Mouse (Mus musculus) midbrain, embryonic 11.5 days (tissue): ENCODE results near the gene Cpsf2. TPM values are rescaled to one million over a fixed set of nuclear protein-coding genes. Genes with fewer than 3 reads are reported as not detected.

Experiments used
- ATAC-seq: fragments of 200-750 bp; cut with Nextera tagmentation; 2 replicates; pipeline ENCODE4 v1.8.0; 2017; ENCODE audit warnings: moderate TSS enrichment, moderate library complexity; ENCODE audit not compliant: low FRiP score
- DNase-seq: peaks from one replicate; pipeline ENCODE4 v3.0.0; 2015; ENCODE audit warnings: low spot score; ENCODE audit errors: missing footprints
- H3K27ac ChIP-seq: fragments of 300-500 bp; sonication (generic); 2 replicates; pipeline ENCODE4 v1.5.1; 2014; ENCODE audit warnings: low read depth, low read length
- H3K27me3 ChIP-seq: fragments of 300-500 bp; sonication (generic); 2 replicates; pipeline ENCODE4 v1.6.1; 2014; ENCODE audit warnings: mild to moderate bottlenecking, low read length, moderate library complexity, mixed read lengths; ENCODE audit not compliant: control insufficient read depth, insufficient read depth
- H3K36me3 ChIP-seq: fragments of 300-500 bp; sonication (generic); 2 replicates; pipeline ENCODE4 v1.6.1; 2014; ENCODE audit warnings: mild to moderate bottlenecking, low read length, moderate library complexity, mixed read lengths; ENCODE audit not compliant: control insufficient read depth, insufficient read depth
- H3K4me1 ChIP-seq: fragments of 300-500 bp; sonication (generic); 2 replicates; pipeline ENCODE4 v1.6.1; 2014; ENCODE audit warnings: low read length; ENCODE audit not compliant: control insufficient read depth, insufficient read depth
- H3K4me2 ChIP-seq: fragments of 300-500 bp; sonication (generic); 2 replicates; pipeline ENCODE4 v1.6.1; 2014; ENCODE audit warnings: mild to moderate bottlenecking, moderate library complexity
- H3K4me3 ChIP-seq: fragments of 300-500 bp; sonication (generic); 2 replicates; pipeline ENCODE4 v1.5.1; 2014; ENCODE audit warnings: low read depth, low read length
- H3K9ac ChIP-seq: fragments of 300-500 bp; sonication (generic); 2 replicates; pipeline ENCODE4 v1.6.1; 2014; ENCODE audit warnings: low read length
- H3K9me3 ChIP-seq: fragments of 300-500 bp; sonication (generic); 2 replicates; pipeline ENCODE4 v1.6.1; 2016; ENCODE audit warnings: low read length; ENCODE audit not compliant: control insufficient read depth
- WGBS: fragments of 180-500 bp; shearing (Covaris S2); extraction: QIAGEN DNeasy Blood & Tissue Kit; methylation state at CpG from one replicate; pipeline ENCODE4 v1.1.7; 2014; 5-methylcytosine and 5-hydroxymethylcytosine counted together
- polyA plus RNA-seq: library from polyadenylated mRNA; unstranded; fragments of >200 nt; fragmentation: Nextera tagmentation; extraction: Ambion mirVana; gene quantifications from 2 replicates; pipeline ENCODE4 v1.2.1, GENCODE M21; 2014

The Cpsf2 gene
- polyA plus RNA-seq, 1 experiment from 2014 or later = 45.4 TPM

GRCm38 (mm10) chr12:101994576-101995467, 19.0 kb downstream of the Cpsf2 start:
- no peak overlapping the region for H3K4me2 ChIP-seq
- no peaks in the 10 kb centered on the region for H3K4me1 ChIP-seq
- no peaks in the 10 kb centered on the region for H3K9me3 ChIP-seq
- H3K36me3 ChIP-seq = peaks cover 41% of the 10 kb centered on the region
- no peaks in the 10 kb centered on the region for H3K27me3 ChIP-seq
- no peak overlapping the region for H3K4me3 ChIP-seq
- H3K27ac ChIP-seq = no peak overlapping the region
- WGBS = 94% methylated on average over 8 of the region's 8 CpGs
- no peak for ATAC-seq
- no peak for DNase-seq
- no peak overlapping the region for H3K9ac ChIP-seq

- Histone ChIP-seq H3K4me1 (no peaks in the 10 kb centered on the region), H3K4me3 (no peak overlapping the region), H3K4me2 (no peak overlapping the region), H3K36me3 (peaks cover 25% of the 10 kb centered on the region), H3K27me3 (no peaks in the 10 kb centered on the region), H3K27ac (no peak overlapping the region), H3K9ac (no peak overlapping the region), H3K9me3 (no peaks in the 10 kb centered on the region)
- DNase-seq = no peak
- ATAC-seq = no peak
- WGBS = 93% methylated on average over 5 of the region's 5 CpGs
These were observed 23.1 kb downstream of the Cpsf2 start for GRCm38 (mm10) chr12:101998929-101999328.

GRCm38 (mm10) chr12:102000785-102001184, 25.0 kb downstream of the Cpsf2 start:
- Histone ChIP-seq H3K27me3 (no peaks in the 10 kb centered on the region), H3K9ac (no peak overlapping the region), H3K36me3 (peaks cover 25% of the 10 kb centered on the region), H3K4me1 (no peaks in the 10 kb centered on the region), H3K9me3 (no peaks in the 10 kb centered on the region), H3K27ac (no peak overlapping the region), H3K4me2 (no peak overlapping the region), H3K4me3 (no peak overlapping the region)
- DNase-seq (no peak), ATAC-seq (no peak)
- WGBS = 91% methylated on average over 11 of the region's 11 CpGs

GRCm38 (mm10) chr12:102008111-102008977, 32.6 kb downstream of the Cpsf2 start:
- H3K27ac ChIP-seq = no peak overlapping the region
- ATAC-seq = no peak
- no peaks in the 10 kb centered on the region for H3K9me3 ChIP-seq
- no peaks in the 10 kb centered on the region for H3K4me1 ChIP-seq
- WGBS = 90% methylated on average over 16 of the region's 16 CpGs
- no peak for DNase-seq
- H3K9ac ChIP-seq = no peak overlapping the region
- H3K4me2 ChIP-seq = no peak overlapping the region
- H3K27me3 ChIP-seq = no peaks in the 10 kb centered on the region
- peaks cover 3% of the 10 kb centered on the region for H3K36me3 ChIP-seq
- no peak overlapping the region for H3K4me3 ChIP-seq

GRCm38 (mm10) chr12:102009551-102009950, 33.8 kb downstream of the Cpsf2 start:
- ATAC-seq (no peak), DNase-seq (no peak)

GRCm38 (mm10) chr12:102014411-102014810, 38.6 kb downstream of the Cpsf2 start:
- no peaks in the 10 kb centered on the region for H3K27me3 ChIP-seq
- H3K36me3 ChIP-seq = no peaks in the 10 kb centered on the region
- H3K9me3 ChIP-seq = no peaks in the 10 kb centered on the region
- ATAC-seq (no peak), DNase-seq (no peak)
- H3K4me3 ChIP-seq = no peak overlapping the region
- WGBS = 81% methylated on average over 5 of the region's 5 CpGs
- H3K9ac ChIP-seq = no peak overlapping the region
- H3K4me2 ChIP-seq = no peak overlapping the region
- H3K4me1 ChIP-seq = no peaks in the 10 kb centered on the region
- H3K27ac ChIP-seq = no peak overlapping the region

More at GRCm38 (mm10) chr12:102009551-102009950, 33.8 kb downstream of the Cpsf2 start:
- H3K4me3 ChIP-seq = no peak overlapping the region
- no peaks in the 10 kb centered on the region for H3K9me3 ChIP-seq
- no peak overlapping the region for H3K9ac ChIP-seq
- H3K4me1 ChIP-seq = no peaks in the 10 kb centered on the region
- no peak overlapping the region for H3K27ac ChIP-seq
- whole genome bisulfite sequencing = 93% methylated on average over 6 of the region's 6 CpGs
- no peaks in the 10 kb centered on the region for H3K27me3 ChIP-seq
- no peaks in the 10 kb centered on the region; the same call in 1 of the 2 replicates for H3K36me3 ChIP-seq
- H3K4me2 ChIP-seq = no peak overlapping the region

GRCm38 (mm10) chr12:102015127-102015526, 39.3 kb downstream of the Cpsf2 start:
- no peaks in the 10 kb centered on the region for H3K36me3 ChIP-seq
- no peaks in the 10 kb centered on the region for H3K27me3 ChIP-seq
- no peak overlapping the region for H3K9ac ChIP-seq
- no peak overlapping the region for H3K4me2 ChIP-seq
- H3K27ac ChIP-seq = no peak overlapping the region
- H3K9me3 ChIP-seq = no peaks in the 10 kb centered on the region
- DNase-seq = no peak
- 91% methylated on average over 6 of the region's 6 CpGs for WGBS
- ATAC-seq = no peak
- no peak overlapping the region for H3K4me3 ChIP-seq
- no peaks in the 10 kb centered on the region for H3K4me1 ChIP-seq

GRCm38 (mm10) chr12:102021923-102022322, 46.1 kb downstream of the Cpsf2 start:
- Histone ChIP-seq H3K27me3 (no peaks in the 10 kb centered on the region), H3K27ac (no peak overlapping the region), H3K36me3 (no peaks in the 10 kb centered on the region), H3K4me2 (no peak overlapping the region), H3K9ac (no peak overlapping the region), H3K9me3 (no peaks in the 10 kb centered on the region), H3K4me1 (no peaks in the 10 kb centered on the region), H3K4me3 (no peak overlapping the region)
- ATAC-seq (no peak), DNase-seq (no peak)
- 92% methylated on average over 6 of the region's 6 CpGs for WGBS

- H3K9ac ChIP-seq = no peak overlapping the region
- no peak overlapping the region for H3K27ac ChIP-seq
- DNase-seq (no peak), ATAC-seq (no peak)
- H3K4me3 ChIP-seq = no peak overlapping the region
- no peaks in the 10 kb centered on the region for H3K27me3 ChIP-seq
- H3K36me3 ChIP-seq = no peaks in the 10 kb centered on the region
- 61% methylated on average over 7 of the region's 7 CpGs for WGBS
- H3K9me3 ChIP-seq = no peaks in the 10 kb centered on the region
- H3K4me2 ChIP-seq = no peak overlapping the region
- H3K4me1 ChIP-seq = no peaks in the 10 kb centered on the region
These were observed 53.4 kb downstream of the Cpsf2 start for GRCm38 (mm10) chr12:102029184-102029583.
